Mouse (Mus musculus) effector memory CD4-positive, alpha-beta T cell, adult 5 months (primary cell): ENCODE results near the gene Cysrt1. TPM values are rescaled to one million over a fixed set of nuclear protein-coding genes. Genes with fewer than 3 reads are reported as not detected.

ENCODE experiments used
- polyA plus RNA-seq: library from polyadenylated mRNA; unstranded; fragments of 100-300 nt; shearing (Covaris generic); gene quantifications from one replicate; pipeline ENCODE4 v1.2.1, GENCODE M21; 2017

The Cysrt1 gene
- polyA plus RNA-seq: not detected

GRCm38 (mm10) chr2:25242101-25242506 is at the start of gene Cysrt1, which contains the start of gene Rnf208:
TSS of gene Cysrt1 (minus strand) at chr2:25242452.
TSS of gene Rnf208 (plus strand) at chr2:25242255.

GRCm38 (mm10) chr2:25289651-25290050 is 47.4 kb upstream of the Cysrt1 start, which contains the start of gene Lrrc26:
TSS of gene Lrrc26 (plus strand) at chr2:25289915.

GRCm38 (mm10) chr2:25287927-25288649 is 45.8 kb upstream of the Cysrt1 start, which contains the start of gene Tmem210:
TSS of gene Tmem210 (plus strand) at chr2:25288145.

GRCm38 (mm10) chr2:25271827-25272511 is 29.7 kb upstream of the Cysrt1 start, which contains the start of the genes Ssna1 and Anapc2:
TSS of gene Ssna1 (minus strand) at chr2:25272438.
TSS of gene Anapc2 (plus strand) at chr2:25272478.

GRCm38 (mm10) chr2:25262291-25262767 is 20.1 kb upstream of the Cysrt1 start, which contains the start of gene Tprn:
TSS of gene Tprn (plus strand) at chr2:25262618.

GRCm38 (mm10) chr2:25255284-25255779 is 13.1 kb upstream of the Cysrt1 start, which contains the start of gene Tmem203:
TSS of gene Tmem203 (plus strand) at chr2:25255439.

GRCm38 (mm10) chr2:25246183-25247072 is 4.2 kb upstream of the Cysrt1 start, which contains the start of gene AL732309.1:
TSS of gene AL732309.1 (minus strand) at chr2:25246863.

GRCm38 (mm10) chr2:25236614-25237013 is 5.6 kb downstream of the Cysrt1 start, which contains the start of gene Rnf224:
TSS of gene Rnf224 (minus strand) at chr2:25236787.

GRCm38 (mm10) chr2:25234050-25234449 is 8.2 kb downstream of the Cysrt1 start, which contains the start of gene Slc34a3:
TSS of gene Slc34a3 (minus strand) at chr2:25234364.

GRCm38 (mm10) chr2:25224492-25224765 is 17.8 kb downstream of the Cysrt1 start, which contains the start of gene Tubb4b:
TSS of gene Tubb4b (minus strand) at chr2:25224702.

GRCm38 (mm10) chr2:25218445-25218844 is 23.8 kb downstream of the Cysrt1 start, which contains the start of gene Fam166a:
TSS of gene Fam166a (plus strand) at chr2:25218745.

GRCm38 (mm10) chr2:25214444-25214843 is 27.8 kb downstream of the Cysrt1 start, which contains the start of gene Stpg3:
TSS of gene Stpg3 (minus strand) at chr2:25214637.

GRCm38 (mm10) chr2:25211121-25211670 is 31.1 kb downstream of the Cysrt1 start, which contains the start of gene Nelfb:
TSS of gene Nelfb (minus strand) at chr2:25211489.

GRCm38 (mm10) chr2:25196172-25196954 is 45.9 kb downstream of the Cysrt1 start, which contains the start of gene Tor4a:
TSS of gene Tor4a (minus strand) at chr2:25196886.

Other genes starting within 250 kb of the Cysrt1 start
- gene Nsmf, start 188.1 kb downstream of the Cysrt1 start, polyA plus RNA-seq: 42.1 TPM
- gene Entpd8, start 162.1 kb downstream of the Cysrt1 start, polyA plus RNA-seq: not detected
- gene Noxa1, start 147.3 kb downstream of the Cysrt1 start, polyA plus RNA-seq: 0.64 TPM
- gene Nrarp, start 61.7 kb downstream of the Cysrt1 start, polyA plus RNA-seq: 3.9 TPM
- gene Tor4a, start 45.6 kb downstream of the Cysrt1 start, polyA plus RNA-seq: 19.2 TPM
- gene Nelfb, start 31.0 kb downstream of the Cysrt1 start, polyA plus RNA-seq: 82.5 TPM
- gene Stpg3, start 27.8 kb downstream of the Cysrt1 start, polyA plus RNA-seq: not detected
- not detected for gene Fam166a, start 23.7 kb downstream of the Cysrt1 start, polyA plus RNA-seq
- 117 TPM for gene Tubb4b, start 17.8 kb downstream of the Cysrt1 start, polyA plus RNA-seq
- gene Slc34a3, start 8.1 kb downstream of the Cysrt1 start, polyA plus RNA-seq: not detected
- gene Rnf224, start 5.7 kb downstream of the Cysrt1 start, polyA plus RNA-seq: not detected
- 0.77 TPM for gene Rnf208, start 197 bp downstream of the Cysrt1 start, polyA plus RNA-seq
- 4.9 TPM for gene AL732309.1, start 4.4 kb upstream of the Cysrt1 start, polyA plus RNA-seq
- 19.3 TPM for gene Tmem203, start 13.0 kb upstream of the Cysrt1 start, polyA plus RNA-seq
- 23.1 TPM for gene Tprn, start 20.2 kb upstream of the Cysrt1 start, polyA plus RNA-seq
- 57.7 TPM for gene Ssna1, start 30.0 kb upstream of the Cysrt1 start, polyA plus RNA-seq
- 75.1 TPM for gene Anapc2, start 30.0 kb upstream of the Cysrt1 start, polyA plus RNA-seq
- gene Tmem210, start 45.7 kb upstream of the Cysrt1 start, polyA plus RNA-seq: not detected
- gene Lrrc26, start 47.5 kb upstream of the Cysrt1 start, polyA plus RNA-seq: not detected
- not detected for gene Grin1, start 76.7 kb upstream of the Cysrt1 start, polyA plus RNA-seq
- gene Man1b1, start 89.9 kb upstream of the Cysrt1 start, polyA plus RNA-seq: 49.9 TPM
- gene Dpp7, start 113.9 kb upstream of the Cysrt1 start, polyA plus RNA-seq: 20.8 TPM
- 27.9 TPM for gene Uap1l1, start 123.2 kb upstream of the Cysrt1 start, polyA plus RNA-seq
- gene Sapcd2, start 129.9 kb upstream of the Cysrt1 start, polyA plus RNA-seq: 0.80 TPM
- not detected for gene Entpd2, start 153.4 kb upstream of the Cysrt1 start, polyA plus RNA-seq
- gene Npdc1, start 156.9 kb upstream of the Cysrt1 start, polyA plus RNA-seq: 4.5 TPM
- 1.6 TPM for gene Fut7, start 180.8 kb upstream of the Cysrt1 start, polyA plus RNA-seq
- 58.8 TPM for gene Abca2, start 186.3 kb upstream of the Cysrt1 start, polyA plus RNA-seq
- 3.2 TPM for gene Clic3, start 214.4 kb upstream of the Cysrt1 start, polyA plus RNA-seq
- 57.3 TPM for gene Paxx, start 218.6 kb upstream of the Cysrt1 start, polyA plus RNA-seq
- not detected for gene Ptgds, start 227.6 kb upstream of the Cysrt1 start, polyA plus RNA-seq